In genomic region chr9:80208681-80209080, GRCm38 (mm10) we compare ENCODE assay signal across 25 mouse cellular contexts.
"Had no signal": no experiment of that assay in that cellular context is flagged by ENCODE, and none has a peak within 500 bp of the region (broad histone marks: within the 10 kb centered on the region; RNA-seq: fewer than 3 reads in every experiment).

No protein-coding gene starts in this region.

- H3K9me3 ChIP-seq: heart, embryonic 10.5 days; heart, embryonic 12.5 days; hindbrain, embryonic 10.5 days; hindbrain, embryonic 12.5 days; intestine, embryonic 15.5 days; kidney, embryonic 15.5 days; limb, embryonic 10.5 days; limb, embryonic 12.5 days; liver, embryonic 13.5 days; liver, embryonic 15.5 days had no signal

- H3K36me3 ChIP-seq: heart, embryonic 10.5 days; heart, embryonic 12.5 days; hindbrain, embryonic 10.5 days; hindbrain, embryonic 12.5 days; intestine, embryonic 15.5 days; limb, embryonic 10.5 days; limb, embryonic 12.5 days; liver, embryonic 13.5 days; liver, embryonic 15.5 days had no signal

- DNase-seq: gastrocnemius, postnatal 14 days; heart, adult 18-20 months; heart, postnatal 10 days; heart, postnatal 4 days; kidney, adult 9 months; kidney, postnatal 10 days; kidney, postnatal 4 days; layer of hippocampus, adult 9-11 months; liver; liver, embryonic 13.5 days had no signal

- H3K4me3 ChIP-seq: heart, embryonic 10.5 days; heart, embryonic 12.5 days; hindbrain, embryonic 10.5 days; hindbrain, embryonic 12.5 days; intestine, embryonic 15.5 days; kidney, embryonic 15.5 days; left cerebral cortex, adult 2 months; limb, embryonic 10.5 days; limb, embryonic 12.5 days; liver, embryonic 13.5 days; liver, embryonic 15.5 days had no signal

- H3K27ac ChIP-seq: heart, embryonic 10.5 days; hindbrain, embryonic 12.5 days; hindbrain, embryonic 14.5 days; intestine, embryonic 15.5 days; kidney, embryonic 15.5 days; left cerebral cortex, adult 2 months; limb, embryonic 10.5 days; limb, embryonic 12.5 days; liver, embryonic 13.5 days; liver, embryonic 15.5 days had no signal

- H3K4me2 ChIP-seq: heart, embryonic 12.5 days; hindbrain, embryonic 12.5 days; hindbrain, embryonic 14.5 days; intestine, embryonic 15.5 days; kidney, embryonic 15.5 days; limb, embryonic 12.5 days; liver, embryonic 13.5 days; liver, embryonic 15.5 days had no signal

- H3K9ac ChIP-seq: heart, embryonic 12.5 days; hindbrain, embryonic 12.5 days; hindbrain, embryonic 14.5 days; intestine, embryonic 15.5 days; kidney, embryonic 15.5 days; limb, embryonic 12.5 days; liver, embryonic 13.5 days; liver, embryonic 15.5 days had no signal

- ATAC-seq: forebrain, embryonic 16.5 days; hindbrain, embryonic 16.5 days; inflammation-experienced regulatory T-cells, adult 6 months; intestine, embryonic 15.5 days; intestine, postnatal 0 days had no signal

- H3K27me3 ChIP-seq: heart, embryonic 12.5 days; hindbrain, embryonic 12.5 days; intestine, embryonic 15.5 days; kidney, embryonic 15.5 days; limb, embryonic 12.5 days; liver, embryonic 13.5 days; liver, embryonic 15.5 days had no signal

- H3K4me1 ChIP-seq: liver, embryonic 13.5 days; liver, embryonic 15.5 days had no signal
